In the genomic region with DNA sequence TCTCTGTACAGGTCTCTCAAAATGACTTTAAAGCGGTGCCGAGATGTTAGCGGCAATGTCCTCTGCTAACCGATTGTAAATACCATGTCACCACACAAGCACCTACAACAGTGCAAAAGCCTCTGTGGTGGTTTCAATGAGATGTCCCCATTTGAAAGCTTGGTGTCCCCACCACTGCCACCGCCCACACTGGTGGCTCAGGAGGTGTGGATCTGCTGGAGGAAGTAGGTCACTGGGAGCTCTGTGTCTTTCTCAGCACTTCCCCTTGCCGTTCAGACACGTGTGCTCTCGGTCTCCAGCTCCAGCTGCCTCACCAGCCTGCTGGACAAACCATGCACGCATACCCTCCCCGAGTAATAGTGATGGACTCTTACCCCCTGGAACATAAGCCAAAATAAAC, we compare ENCODE assay signal across 14 mouse cellular contexts.
DNase-seq lines count a peak whose midpoint lies in the region; ATAC-seq and TF ChIP-seq lines count a peak whose summit lies in the region.
"Had no signal": no experiment of that assay in that cellular context is flagged by ENCODE, and none has a peak within 500 bp of the region (broad histone marks: within the 10 kb centered on the region; RNA-seq: fewer than 3 reads in every experiment).

No protein-coding gene starts in this region.

- H3K4me3 ChIP-seq in bone marrow, adult 2 months (replicated peaks; ENCODE audit: control insufficient read depth, low read depth, low read length), result no peak overlapping the region
- H3K4me3 ChIP-seq in forebrain, embryonic 16.5 days (replicated peaks; ENCODE audit: low read length), result no peak overlapping the region
- H3K4me3 ChIP-seq in limb, embryonic 10.5 days, result no peak overlapping the region
- H3K4me3 ChIP-seq: heart, embryonic 15.5 days; lung, embryonic 15.5 days; neural tube, embryonic 12.5 days had no signal

- no peak for TF ChIP-seq CTCF in bone marrow, adult 2 months (IDR thresholded peaks at IDR 0.05; ENCODE audit: control insufficient read depth, insufficient read depth, low read length)

- H3K36me3 ChIP-seq in forebrain, embryonic 16.5 days (ENCODE audit: control insufficient read depth, insufficient read depth), result no peaks in the 10 kb centered on the region
- H3K36me3 ChIP-seq in limb, embryonic 10.5 days, result no peaks in the 10 kb centered on the region
- H3K36me3 ChIP-seq: heart, embryonic 15.5 days; lung, embryonic 15.5 days; neural tube, embryonic 12.5 days had no signal

- no peaks in the 10 kb centered on the region for H3K27me3 ChIP-seq in forebrain, embryonic 16.5 days (replicated peaks; ENCODE audit: control insufficient read depth, insufficient read depth, low read length)
- H3K27me3 ChIP-seq in limb, embryonic 10.5 days (ENCODE audit: low read depth, poor library complexity, severe bottlenecking), result peaks cover 14% of the 10 kb centered on the region
- H3K27me3 ChIP-seq: heart, embryonic 15.5 days; lung, embryonic 15.5 days had no signal

- DNase-seq in heart, adult 11 months, result peak; percentile 91
- DNase-seq in heart, adult 8-10 months (ENCODE audit: low spot score), result no peak
- peak; percentile 68 for DNase-seq in lung, postnatal 36 days
- DNase-seq in thymus, adult 18-20 months, result peak; percentile 44 to 68
- DNase-seq in cerebellum, adult 9-10 months, result no peak
- DNase-seq in limb, embryonic 10.5 days (ENCODE audit: low spot score), result no peak
- DNase-seq: cerebellum, adult 11-12 months; kidney, adult 11 months; layer of hippocampus, postnatal 36 days had no signal

- H3K9me3 ChIP-seq in forebrain, embryonic 16.5 days (ENCODE audit: control insufficient read depth, low read length), result no peaks in the 10 kb centered on the region
- no peaks in the 10 kb centered on the region for H3K9me3 ChIP-seq in limb, embryonic 10.5 days (replicated peaks)
- H3K9me3 ChIP-seq: heart, embryonic 15.5 days; lung, embryonic 15.5 days; neural tube, embryonic 12.5 days had no signal

- H3K4me2 ChIP-seq in forebrain, embryonic 16.5 days (ENCODE audit: low read length), result no peak overlapping the region
- H3K4me2 ChIP-seq: heart, embryonic 15.5 days; lung, embryonic 15.5 days; neural tube, embryonic 12.5 days had no signal

- H3K27ac ChIP-seq in bone marrow, adult 2 months (ENCODE audit: control insufficient read depth, insufficient read depth, low read depth, low read length, poor library complexity), result peak overlapping the region; percentile 73
- no peak overlapping the region for H3K27ac ChIP-seq in forebrain, embryonic 16.5 days (ENCODE audit: low read length)
- H3K27ac ChIP-seq in limb, embryonic 10.5 days, result no peak overlapping the region
- H3K27ac ChIP-seq: heart, embryonic 15.5 days; lung, embryonic 15.5 days; neural tube, embryonic 12.5 days had no signal

- H3K9ac ChIP-seq in forebrain, embryonic 16.5 days (replicated peaks; ENCODE audit: low read depth, low read length), result no peak overlapping the region
- H3K9ac ChIP-seq: heart, embryonic 15.5 days; lung, embryonic 15.5 days; neural tube, embryonic 12.5 days had no signal

- H3K4me1 ChIP-seq in bone marrow, adult 2 months (ENCODE audit: control insufficient read depth, insufficient read depth, low read length), result peaks cover 4% of the 10 kb centered on the region
- H3K4me1 ChIP-seq in forebrain, embryonic 16.5 days (replicated peaks; ENCODE audit: control insufficient read depth, insufficient read depth, low read length), result peaks cover 5% of the 10 kb centered on the region
- peaks cover 63% of the 10 kb centered on the region for H3K4me1 ChIP-seq in limb, embryonic 10.5 days
- H3K4me1 ChIP-seq: lung, embryonic 15.5 days had no signal

- ATAC-seq in forebrain, embryonic 16.5 days, result no peak

- WGBS in bone marrow, adult 2 months, result 42% methylated on average over 10 of the region's 10 CpGs
- 93% methylated on average over 10 of the region's 10 CpGs for WGBS in forebrain, embryonic 16.5 days
- 94% methylated on average over 10 of the region's 10 CpGs for WGBS in limb, embryonic 10.5 days

- TF ChIP-seq POLR2A in bone marrow, adult 2 months (IDR thresholded peaks at IDR 0.05; ENCODE audit: borderline replicate concordance, control insufficient read depth, low read depth, low read length), result peak; percentile 40; the same call in 1 of the 2 replicates

Comparison
In these comparisons a context has a peak if more than half of its experiments do, and no peak if none do; other contexts are left out.
1. DNase-seq: peak in heart, adult 11 months (single experiment), lung, postnatal 36 days (single experiment) and thymus, adult 18-20 months (2 of 2); none in heart, adult 8-10 months (single experiment), cerebellum, adult 9-10 months (single experiment) and limb, embryonic 10.5 days (single experiment).